Mouse (Mus musculus): ENCODE results near the gene Bbs9. TPM values are rescaled to one million over a fixed set of nuclear protein-coding genes. Genes with fewer than 3 reads are reported as not detected.
"Not testable (repeated sequence)": the region's sequence is repeated elsewhere in the genome, so short reads cannot be mapped to it uniquely, and the experiment has no call there.

The Bbs9 gene
- polyA plus RNA-seq, 1 experiment, result 12.7 TPM

GRCm38 (mm10) chr9:22453501-22453924 lies 22.0 kb upstream of the Bbs9 start:
- DNase-seq, result no peak
- Histone ChIP-seq H3K27me3 (replicated peaks; ENCODE audit: control insufficient read depth, insufficient read depth, low read length) (no peaks in the 10 kb centered on the region), H3K36me3 (ENCODE audit: control insufficient read depth, insufficient read depth, low read length) (peaks cover 3% of the 10 kb centered on the region), H3K27ac (ENCODE audit: insufficient read depth, low read depth, low read length) (no peak overlapping the region), H3K4me3 (ENCODE audit: insufficient read depth, low read depth, low read length) (no peak overlapping the region), H3K4me1 (ENCODE audit: control insufficient read depth, insufficient read depth, low read length) (no peaks in the 10 kb centered on the region)
- TF ChIP-seq POLR2A (IDR thresholded peaks at IDR 0.05; ENCODE audit: low read depth, low read length) (no peak), CTCF (conservative IDR thresholded peaks at IDR 0.05; ENCODE audit: insufficient read depth, insufficient read length, low read depth, low read length) (no peak)
- 93% methylated on average over 10 of the region's 10 CpGs for WGBS

GRCm38 (mm10) chr9:22453990-22454389 lies 21.5 kb upstream of the Bbs9 start, which contains the start of gene Gm17545:
Gene Gm17545, plus strand, starts transcription at chr9:22454290.
- not testable (repeated sequence) for DNase-seq; H3K27me3 ChIP-seq (replicated peaks; ENCODE audit: control insufficient read depth, insufficient read depth, low read length); H3K36me3 ChIP-seq (ENCODE audit: control insufficient read depth, insufficient read depth, low read length); H3K4me3 ChIP-seq (ENCODE audit: insufficient read depth, low read depth, low read length); H3K27ac ChIP-seq (ENCODE audit: insufficient read depth, low read depth, low read length); H3K4me1 ChIP-seq (ENCODE audit: control insufficient read depth, insufficient read depth, low read length)
- WGBS, result 91% methylated on average over 8 of the region's 8 CpGs

- Histone ChIP-seq H3K4me3 (ENCODE audit: insufficient read depth, low read depth, low read length) (no peak overlapping the region), H3K27ac (ENCODE audit: insufficient read depth, low read depth, low read length) (no peak overlapping the region), H3K36me3 (ENCODE audit: control insufficient read depth, insufficient read depth, low read length) (peaks cover 3% of the 10 kb centered on the region), H3K27me3 (replicated peaks; ENCODE audit: control insufficient read depth, insufficient read depth, low read length) (no peaks in the 10 kb centered on the region), H3K4me1 (ENCODE audit: control insufficient read depth, insufficient read depth, low read length) (no peaks in the 10 kb centered on the region)
- no peak for DNase-seq
- TF ChIP-seq POLR2A (IDR thresholded peaks at IDR 0.05; ENCODE audit: low read depth, low read length), result no peak
- TF ChIP-seq CTCF (conservative IDR thresholded peaks at IDR 0.05; ENCODE audit: insufficient read depth, insufficient read length, low read depth, low read length), result no peak
Observed at GRCm38 (mm10) chr9:22455041-22455440, 20.5 kb upstream of the Bbs9 start.

GRCm38 (mm10) chr9:22457142-22457835 lies 18.2 kb upstream of the Bbs9 start:
- H3K36me3 ChIP-seq (ENCODE audit: control insufficient read depth, insufficient read depth, low read length), result no peaks in the 10 kb centered on the region; the same call in 1 of the 2 replicates
- H3K4me3 ChIP-seq (ENCODE audit: insufficient read depth, low read depth, low read length), result no peak overlapping the region
- peak; percentile 23 for DNase-seq
- WGBS, result 76% methylated on average over 11 of the region's 11 CpGs
- H3K27ac ChIP-seq (ENCODE audit: insufficient read depth, low read depth, low read length), result no peak overlapping the region
- H3K4me1 ChIP-seq (ENCODE audit: control insufficient read depth, insufficient read depth, low read length), result no peaks in the 10 kb centered on the region
- no peak for TF ChIP-seq CTCF (conservative IDR thresholded peaks at IDR 0.05; ENCODE audit: insufficient read depth, insufficient read length, low read depth, low read length)
- no peak for TF ChIP-seq POLR2A (IDR thresholded peaks at IDR 0.05; ENCODE audit: low read depth, low read length)
- H3K27me3 ChIP-seq (replicated peaks; ENCODE audit: control insufficient read depth, insufficient read depth, low read length), result no peaks in the 10 kb centered on the region

GRCm38 (mm10) chr9:22461946-22462345 lies 13.6 kb upstream of the Bbs9 start:
- Histone ChIP-seq H3K27me3 (replicated peaks; ENCODE audit: control insufficient read depth, insufficient read depth, low read length) (no peaks in the 10 kb centered on the region), H3K4me1 (ENCODE audit: control insufficient read depth, insufficient read depth, low read length) (no peaks in the 10 kb centered on the region), H3K4me3 (ENCODE audit: insufficient read depth, low read depth, low read length) (no peak overlapping the region), H3K36me3 (ENCODE audit: control insufficient read depth, insufficient read depth, low read length) (no peaks in the 10 kb centered on the region), H3K27ac (ENCODE audit: insufficient read depth, low read depth, low read length) (no peak overlapping the region)
- DNase-seq, result peak; percentile 8
- no peak for TF ChIP-seq CTCF (conservative IDR thresholded peaks at IDR 0.05; ENCODE audit: insufficient read depth, insufficient read length, low read depth, low read length)
- no peak for TF ChIP-seq POLR2A (IDR thresholded peaks at IDR 0.05; ENCODE audit: low read depth, low read length)
- WGBS, result 74% methylated on average over 3 of the region's 3 CpGs

GRCm38 (mm10) chr9:22466212-22466611 lies 9.3 kb upstream of the Bbs9 start:
- Histone ChIP-seq H3K27me3 (replicated peaks; ENCODE audit: control insufficient read depth, insufficient read depth, low read length) (no peaks in the 10 kb centered on the region), H3K27ac (ENCODE audit: insufficient read depth, low read depth, low read length) (no peak overlapping the region), H3K36me3 (ENCODE audit: control insufficient read depth, insufficient read depth, low read length) (no peaks in the 10 kb centered on the region), H3K4me1 (ENCODE audit: control insufficient read depth, insufficient read depth, low read length) (peaks cover 3% of the 10 kb centered on the region; the same call in 1 of the 2 replicates), H3K4me3 (ENCODE audit: insufficient read depth, low read depth, low read length) (no peak overlapping the region)
- DNase-seq, result no peak
- WGBS, result 93% methylated on average over 5 of the region's 5 CpGs
- TF ChIP-seq CTCF (conservative IDR thresholded peaks at IDR 0.05; ENCODE audit: insufficient read depth, insufficient read length, low read depth, low read length), result no peak
- no peak for TF ChIP-seq POLR2A (IDR thresholded peaks at IDR 0.05; ENCODE audit: low read depth, low read length)

- DNase-seq, result peak; percentile 51
- Histone ChIP-seq H3K36me3 (ENCODE audit: control insufficient read depth, insufficient read depth, low read length) (no peaks in the 10 kb centered on the region), H3K27ac (ENCODE audit: insufficient read depth, low read depth, low read length) (peak overlapping the region; percentile 80), H3K27me3 (replicated peaks; ENCODE audit: control insufficient read depth, insufficient read depth, low read length) (no peaks in the 10 kb centered on the region), H3K4me1 (ENCODE audit: control insufficient read depth, insufficient read depth, low read length) (peaks cover 3% of the 10 kb centered on the region; the same call in 1 of the 2 replicates), H3K4me3 (ENCODE audit: insufficient read depth, low read depth, low read length) (peak overlapping the region; percentile 92)
- under 1% methylated on average over 73 of the region's 73 CpGs for WGBS
- TF ChIP-seq CTCF (conservative IDR thresholded peaks at IDR 0.05; ENCODE audit: insufficient read depth, insufficient read length, low read depth, low read length) (no peak), POLR2A (IDR thresholded peaks at IDR 0.05; ENCODE audit: low read depth, low read length) (no peak)
Observed at GRCm38 (mm10) chr9:22467371-22468169, 7.9 kb upstream of the Bbs9 start.
